Mouse (Mus musculus) forelimb bud, embryonic 11.5 days (tissue): ENCODE measurements at regions not wholly inside any gene's neighbourhood (a gene's known extent, or its start where the extent isn't known, plus 50 kb on each side); places are given as distances from the start of the nearest gene placed in this dataset.
"Not testable (repeated sequence)": the region's sequence is repeated elsewhere in the genome, so short reads cannot be mapped to it uniquely, and the experiment has no call there.

ENCODE experiments used
- DNase-seq: peaks from one replicate; pipeline ENCODE4 v3.0.0-alpha.2; 2012; ENCODE audit warnings: low read depth, low spot score

- DNase-seq: no peak
Observed at GRCm38 (mm10) chr5:133937967-133938918, 161.3 kb upstream of the Castor2 start.

- DNase-seq: no peak
Observed at GRCm38 (mm10) chr5:133935451-133935850, 164.1 kb upstream of the Castor2 start.

- no peak for DNase-seq
Observed at GRCm38 (mm10) chr5:133935006-133935405, 164.5 kb upstream of the Castor2 start.

- no peak for DNase-seq
Observed at GRCm38 (mm10) chr5:133930101-133930500, 169.4 kb upstream of the Castor2 start.

- DNase-seq: no peak
Observed at GRCm38 (mm10) chr5:133927054-133927453, 172.5 kb upstream of the Castor2 start.

GRCm38 (mm10) chr5:133925184-133925900 is 174.2 kb upstream of the Castor2 start:
- DNase-seq: no peak

- DNase-seq: no peak
Observed at GRCm38 (mm10) chr5:133922181-133922580, 177.3 kb upstream of the Castor2 start.

GRCm38 (mm10) chr5:133915734-133916550 is 183.6 kb upstream of the Castor2 start:
- no peak for DNase-seq

- no peak for DNase-seq
Observed at GRCm38 (mm10) chr5:133907442-133907841, 192.1 kb upstream of the Castor2 start.

GRCm38 (mm10) chr5:133898025-133898598 is 201.4 kb upstream of the Castor2 start:
- DNase-seq: peak; percentile 60

GRCm38 (mm10) chr5:133890728-133891127 is 208.8 kb upstream of the Castor2 start:
- no peak for DNase-seq

GRCm38 (mm10) chr5:133889841-133890240 is 209.7 kb upstream of the Castor2 start:
- no peak for DNase-seq

GRCm38 (mm10) chr5:133885507-133885906 is 214.0 kb upstream of the Castor2 start:
- DNase-seq: no peak

GRCm38 (mm10) chr5:133885016-133885415 is 214.5 kb upstream of the Castor2 start:
- peak; percentile 73 for DNase-seq

GRCm38 (mm10) chr5:133884593-133884992 is 214.9 kb upstream of the Castor2 start:
- peak; percentile 36 for DNase-seq

- DNase-seq: no peak
Observed at GRCm38 (mm10) chr5:133844483-133844882, 255.0 kb upstream of the Castor2 start.

- DNase-seq: not testable (repeated sequence)
Observed at GRCm38 (mm10) chr5:133842059-133842706, 257.3 kb upstream of the Castor2 start.

- no peak for DNase-seq
Observed at GRCm38 (mm10) chr5:133838286-133838685, 261.2 kb upstream of the Castor2 start.

- no peak for DNase-seq
Observed at GRCm38 (mm10) chr5:133833217-133833616, 266.3 kb upstream of the Castor2 start.

GRCm38 (mm10) chr5:133828226-133828625 is 271.3 kb upstream of the Castor2 start:
- DNase-seq: no peak

- no peak for DNase-seq
Observed at GRCm38 (mm10) chr5:133823871-133824270, 275.6 kb upstream of the Castor2 start.
